Mouse (Mus musculus): ENCODE results near the gene Elp1. TPM values are rescaled to one million over a fixed set of nuclear protein-coding genes. Genes with fewer than 3 reads are reported as not detected.

Elp1 gene
- polyA plus RNA-seq, 1 experiment from 2014 or later, result 78.2 TPM

GRCm38 (mm10) chr4:56702234-56702633, 99.9 kb downstream of the Elp1 start:
- ATAC-seq, result no peak
- WGBS, result 6% methylated on average over 10 of the region's 10 CpGs
- H3K4me2 ChIP-seq (ENCODE audit: low read length), result no peak overlapping the region; the same call in 1 of the 2 replicates
- H3K4me3 ChIP-seq (ENCODE audit: low read depth, low read length), result no peak overlapping the region
- H3K4me1 ChIP-seq (ENCODE audit: control insufficient read depth, insufficient read depth, low read length), result no peaks in the 10 kb centered on the region
- no peak overlapping the region for H3K27ac ChIP-seq (ENCODE audit: low read depth, low read length)
- no peaks in the 10 kb centered on the region for H3K9me3 ChIP-seq (replicated peaks; ENCODE audit: control insufficient read depth, low read length)
- no peak overlapping the region for H3K9ac ChIP-seq (ENCODE audit: low read length)
- no peak for DNase-seq (ENCODE audit: low spot score)
- H3K27me3 ChIP-seq (replicated peaks; ENCODE audit: control insufficient read depth, insufficient read depth, low read length), result no peaks in the 10 kb centered on the region
- no peaks in the 10 kb centered on the region for H3K36me3 ChIP-seq (ENCODE audit: control insufficient read depth, insufficient read depth, low read length)

Other genes starting within 250 kb of the Elp1 start
- not detected in 2 replicates for gene Gm26657, start 62.3 kb downstream of the Elp1 start, polyA plus RNA-seq (2014; fragmentation: Nextera tagmentation; extraction: Ambion mirVana)
- not detected in 2 replicates for gene Actl7b, start 60.9 kb downstream of the Elp1 start, polyA plus RNA-seq (2014; fragmentation: Nextera tagmentation; extraction: Ambion mirVana)
- not detected in 2 replicates for gene Actl7a, start 58.9 kb downstream of the Elp1 start, polyA plus RNA-seq (2014; fragmentation: Nextera tagmentation; extraction: Ambion mirVana)
- gene Fam206a, start within 50 bp of the Elp1 start, polyA plus RNA-seq (2014; fragmentation: Nextera tagmentation; extraction: Ambion mirVana), result 16.0 and 16.7 TPM in 2 replicates
- gene Ctnnal1, start 62.9 kb upstream of the Elp1 start, polyA plus RNA-seq (2014; fragmentation: Nextera tagmentation; extraction: Ambion mirVana), result 9.4 and 11.1 TPM in 2 replicates
- 4.8 and 6.0 TPM in 2 replicates for gene Tmem245, start 145.1 kb upstream of the Elp1 start, polyA plus RNA-seq (2014; fragmentation: Nextera tagmentation; extraction: Ambion mirVana)
- 13.8 and 18.9 TPM in 2 replicates for gene Frrs1l, start 188.1 kb upstream of the Elp1 start, polyA plus RNA-seq (2014; fragmentation: Nextera tagmentation; extraction: Ambion mirVana)